In the genomic region with DNA sequence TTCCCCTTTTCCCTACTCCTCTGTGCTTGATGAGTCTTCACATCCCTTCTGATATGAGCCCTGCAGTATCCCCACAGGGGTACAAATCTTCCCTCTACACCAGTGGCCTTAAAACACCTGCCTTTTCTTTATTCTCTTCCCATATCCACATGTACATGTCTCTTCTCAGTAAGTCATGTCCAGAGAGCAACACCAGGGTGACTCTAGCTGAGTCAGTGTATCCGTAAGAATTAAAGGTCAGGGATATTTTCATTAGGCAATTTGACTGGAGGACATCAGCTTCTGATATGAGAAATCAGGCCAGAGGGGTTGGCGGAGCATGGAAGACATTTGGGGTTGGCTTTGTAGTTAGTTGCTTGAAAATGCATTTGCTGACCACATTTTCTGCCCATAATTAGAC, we compare ENCODE assay signal across 14 mouse cellular contexts.
"Had no signal": no experiment of that assay in that cellular context is flagged by ENCODE, and none has a peak within 500 bp of the region (broad histone marks: within the 10 kb centered on the region; RNA-seq: fewer than 3 reads in every experiment).

No protein-coding gene starts in this region.

- H3K36me3 ChIP-seq: limb, embryonic 12.5 days; limb, embryonic 15.5 days; midbrain, embryonic 13.5 days had no signal

- H3K27ac ChIP-seq: limb, embryonic 12.5 days; limb, embryonic 15.5 days; liver, embryonic 14.5 days; macrophage; midbrain, embryonic 13.5 days; stomach, postnatal 0 days had no signal

- H3K27me3 ChIP-seq: limb, embryonic 12.5 days; limb, embryonic 15.5 days; midbrain, embryonic 13.5 days had no signal

- DNase-seq: kidney, adult 9 months; kidney, postnatal 14 days; kidney, postnatal 4 days; left cerebral cortex, postnatal 4 days; liver, postnatal 0 days; lung, embryonic 14.5 days; thymus, adult 18-20 months; thymus, postnatal 36 days had no signal

- H3K4me3 ChIP-seq: limb, embryonic 12.5 days; limb, embryonic 15.5 days; midbrain, embryonic 13.5 days had no signal

- H3K4me1 ChIP-seq: limb, embryonic 12.5 days; limb, embryonic 15.5 days had no signal
